Mouse (Mus musculus) lung, adult 2 months (tissue): ENCODE measurements around the gene Flvcr2.

ENCODE experiments used
- CTCF ChIP-seq: fragments of 200-500 bp; IDR thresholded peaks from 2 replicates; pipeline ENCODE4 v1.5.1; 2011; ENCODE audit warnings: mild to moderate bottlenecking, low read length, control low read depth; ENCODE audit not compliant: insufficient read depth
- POLR2A ChIP-seq: fragments of 200-500 bp; IDR thresholded peaks from 2 replicates; pipeline ENCODE4 v1.6.1; 2011; ENCODE audit warnings: low read depth, mild to moderate bottlenecking, control low read depth, low read length, borderline replicate concordance; ENCODE audit errors: extremely low read depth

DNA sequence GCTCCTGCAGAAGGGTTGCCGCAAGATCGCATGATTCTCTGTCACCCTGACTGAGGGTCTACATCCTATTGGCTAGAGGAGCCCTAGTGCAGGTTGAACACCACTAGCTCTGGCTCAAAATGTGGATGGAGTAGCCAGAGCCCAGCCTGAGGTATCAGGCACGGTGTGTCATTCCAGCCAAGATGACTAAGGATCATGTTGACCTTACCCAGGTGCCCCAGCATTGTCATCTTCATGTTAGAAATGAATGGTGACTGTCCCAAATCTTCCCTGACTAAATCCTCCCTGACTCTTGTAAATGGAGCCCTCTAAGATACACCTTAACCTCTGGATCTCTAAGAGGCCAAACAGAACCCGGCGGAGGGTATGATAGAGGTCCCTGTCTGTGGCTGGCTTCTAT, 33.4 kb downstream of the Flvcr2 start:
- no peak for TF ChIP-seq POLR2A
- TF ChIP-seq CTCF, result no peak
